Mouse (Mus musculus): ENCODE results near the gene Tmem132c. TPM values are rescaled to one million over a fixed set of nuclear protein-coding genes. Genes with fewer than 3 reads are reported as not detected.

The Tmem132c gene
- polyA plus RNA-seq, 1 experiment from 2014 or later: 3.5 TPM

DNA sequence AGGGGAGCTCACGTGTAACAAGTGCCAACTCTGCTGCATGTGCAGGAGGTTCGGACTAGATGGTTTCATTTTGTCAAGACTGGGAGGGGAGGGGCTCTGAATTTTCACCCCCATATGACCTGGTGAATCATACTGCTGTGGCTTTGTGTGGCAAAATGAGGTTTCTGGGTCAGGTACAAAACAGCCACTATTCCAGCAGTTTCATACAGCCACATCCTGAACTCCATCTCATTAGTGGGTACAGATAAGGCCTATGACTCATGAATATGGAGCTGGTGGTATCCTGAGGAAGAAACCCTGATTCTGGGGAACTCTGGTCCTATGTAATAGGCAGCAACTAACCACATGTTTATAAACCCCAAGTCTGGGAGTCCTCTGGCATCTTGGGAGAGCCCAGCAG, 295.9 kb downstream of the Tmem132c start:
- Histone ChIP-seq H3K9me3 (replicated peaks; ENCODE audit: control insufficient read depth, low read length) (no peaks in the 10 kb centered on the region), H3K4me2 (no peak overlapping the region), H3K4me1 (ENCODE audit: control insufficient read depth, insufficient read depth, low read length) (no peaks in the 10 kb centered on the region), H3K27me3 (ENCODE audit: control insufficient read depth, insufficient read depth, low read length) (no peaks in the 10 kb centered on the region), H3K36me3 (ENCODE audit: control insufficient read depth, insufficient read depth, low read length) (no peaks in the 10 kb centered on the region), H3K4me3 (ENCODE audit: low read depth, low read length) (no peak overlapping the region), H3K9ac (ENCODE audit: low read depth, low read length) (no peak overlapping the region), H3K27ac (ENCODE audit: low read depth, low read length) (no peak overlapping the region)
- no peak for ATAC-seq (replicated peaks; ENCODE audit: insufficient number of reproducible peaks, low FRiP score, low TSS enrichment)
- WGBS (ENCODE audit: insufficient replicate concordance): 85% methylated on average over 2 of the region's 2 CpGs

DNA sequence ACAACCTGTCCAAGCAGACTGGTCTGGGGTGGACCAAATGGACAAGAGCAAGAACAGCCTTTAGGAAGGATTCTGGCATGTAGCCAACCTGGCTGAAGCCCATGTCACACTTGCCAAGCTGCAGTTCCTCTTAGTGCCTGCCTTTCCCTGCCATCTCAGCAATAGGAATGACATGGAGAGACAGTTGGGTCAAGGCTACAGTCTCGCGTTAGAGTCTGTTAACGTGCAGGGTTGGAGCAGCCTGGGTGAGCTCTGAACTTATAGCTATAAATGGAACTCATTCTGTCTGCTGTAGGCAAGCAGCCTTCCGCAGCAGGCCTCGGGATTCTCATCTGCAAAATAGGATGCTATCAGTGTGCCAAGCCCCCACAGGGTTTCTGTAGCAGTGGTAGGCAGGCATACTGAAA, 305.0 kb downstream of the Tmem132c start:
- H3K4me1 ChIP-seq (ENCODE audit: control insufficient read depth, insufficient read depth, low read length): no peaks in the 10 kb centered on the region
- H3K9ac ChIP-seq (ENCODE audit: low read depth, low read length): no peak overlapping the region
- H3K27me3 ChIP-seq (ENCODE audit: control insufficient read depth, insufficient read depth, low read length): no peaks in the 10 kb centered on the region
- H3K36me3 ChIP-seq (ENCODE audit: control insufficient read depth, insufficient read depth, low read length): no peaks in the 10 kb centered on the region
- no peak overlapping the region for H3K4me3 ChIP-seq (ENCODE audit: low read depth, low read length)
- no peak overlapping the region for H3K4me2 ChIP-seq
- 85% methylated on average over 5 of the region's 5 CpGs for WGBS (ENCODE audit: insufficient replicate concordance)
- no peaks in the 10 kb centered on the region for H3K9me3 ChIP-seq (replicated peaks; ENCODE audit: control insufficient read depth, low read length)
- no peak for ATAC-seq (replicated peaks; ENCODE audit: insufficient number of reproducible peaks, low FRiP score, low TSS enrichment)
- H3K27ac ChIP-seq (ENCODE audit: low read depth, low read length): no peak overlapping the region

DNA sequence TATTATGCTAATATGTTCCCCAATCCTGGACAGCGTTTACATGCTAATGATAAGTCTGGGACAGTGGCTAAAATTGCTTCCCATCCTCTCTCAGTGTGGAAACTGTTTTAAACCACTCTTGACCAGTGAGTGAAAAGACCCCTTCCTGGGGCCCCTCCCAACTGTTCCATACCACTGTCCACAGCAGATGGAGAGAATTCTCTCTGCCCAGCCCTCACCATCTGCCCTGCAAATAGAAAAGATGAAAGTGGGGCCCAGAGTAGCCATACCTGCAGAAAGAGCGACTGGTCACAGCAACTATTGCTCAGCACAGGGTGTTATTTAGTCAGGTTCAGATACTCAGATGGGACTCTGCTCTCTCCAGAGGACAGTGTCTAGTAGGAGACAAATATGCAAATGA, 306.5 kb downstream of the Tmem132c start:
- Histone ChIP-seq H3K36me3 (ENCODE audit: control insufficient read depth, insufficient read depth, low read length) (no peaks in the 10 kb centered on the region), H3K9ac (ENCODE audit: low read depth, low read length) (no peak overlapping the region), H3K9me3 (replicated peaks; ENCODE audit: control insufficient read depth, low read length) (no peaks in the 10 kb centered on the region), H3K27me3 (ENCODE audit: control insufficient read depth, insufficient read depth, low read length) (no peaks in the 10 kb centered on the region), H3K27ac (ENCODE audit: low read depth, low read length) (no peak overlapping the region), H3K4me1 (ENCODE audit: control insufficient read depth, insufficient read depth, low read length) (no peaks in the 10 kb centered on the region), H3K4me2 (no peak overlapping the region), H3K4me3 (ENCODE audit: low read depth, low read length) (no peak overlapping the region)
- 84% methylated on average over 2 of the region's 2 CpGs for WGBS (ENCODE audit: insufficient replicate concordance)
- ATAC-seq (replicated peaks; ENCODE audit: insufficient number of reproducible peaks, low FRiP score, low TSS enrichment): no peak

DNA sequence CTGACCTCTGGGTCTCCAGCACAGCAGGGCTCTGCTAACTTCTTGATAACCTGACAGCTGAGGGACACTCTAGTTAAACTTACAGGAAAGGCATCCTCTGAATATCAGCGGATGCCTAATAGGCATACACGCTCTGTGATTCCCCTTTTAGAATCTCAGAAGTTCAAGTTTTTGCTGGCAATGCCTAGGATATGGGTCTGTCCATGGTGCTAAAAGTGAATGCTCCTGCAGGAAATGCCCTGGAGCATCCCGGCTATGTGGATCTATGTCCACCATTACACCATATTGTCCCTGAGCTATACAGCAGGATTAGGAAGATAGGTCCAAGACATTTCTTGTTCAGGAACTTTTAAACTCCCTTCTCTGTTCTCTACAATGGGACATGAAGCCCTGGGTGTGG, 319.5 kb downstream of the Tmem132c start:
- no peak overlapping the region for H3K4me3 ChIP-seq (ENCODE audit: low read depth, low read length)
- H3K27ac ChIP-seq (ENCODE audit: low read depth, low read length): no peak overlapping the region
- H3K9me3 ChIP-seq (replicated peaks; ENCODE audit: control insufficient read depth, low read length): no peaks in the 10 kb centered on the region
- no peak overlapping the region for H3K9ac ChIP-seq (ENCODE audit: low read depth, low read length)
- no peaks in the 10 kb centered on the region for H3K36me3 ChIP-seq (ENCODE audit: control insufficient read depth, insufficient read depth, low read length)
- ATAC-seq (replicated peaks; ENCODE audit: insufficient number of reproducible peaks, low FRiP score, low TSS enrichment): no peak
- no peaks in the 10 kb centered on the region for H3K27me3 ChIP-seq (ENCODE audit: control insufficient read depth, insufficient read depth, low read length)
- H3K4me1 ChIP-seq (ENCODE audit: control insufficient read depth, insufficient read depth, low read length): no peaks in the 10 kb centered on the region
- 68% methylated on average over 3 of the region's 3 CpGs for whole genome bisulfite sequencing (ENCODE audit: insufficient replicate concordance)
- no peak overlapping the region for H3K4me2 ChIP-seq

DNA sequence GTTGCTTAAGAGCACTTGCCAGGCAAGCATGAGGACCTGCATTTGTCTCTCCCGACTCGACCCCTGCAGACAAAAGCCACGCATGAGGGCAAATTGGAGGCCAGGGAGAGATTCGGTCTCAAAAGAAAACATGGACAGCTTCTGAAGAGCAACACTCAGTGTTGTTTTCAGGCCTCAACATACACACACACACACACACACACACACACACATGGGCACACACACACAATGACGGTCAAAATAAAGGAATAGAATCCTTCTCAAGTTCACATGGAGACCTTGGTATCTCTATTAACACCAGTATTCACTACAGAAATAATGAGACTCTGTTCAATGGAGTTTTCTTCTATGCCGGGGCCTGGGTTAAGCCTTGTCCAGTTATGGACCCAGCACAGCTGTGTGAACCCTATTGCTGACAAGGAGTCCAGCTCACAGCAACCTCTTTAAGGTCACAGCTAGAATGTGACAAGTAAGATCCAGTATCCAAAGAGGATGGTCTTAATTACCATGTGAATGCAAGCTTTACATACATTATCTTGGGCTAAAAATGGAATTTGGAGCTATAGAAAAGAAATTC, 325.6 kb downstream of the Tmem132c start:
- Histone ChIP-seq H3K9ac (ENCODE audit: low read depth, low read length) (no peak overlapping the region), H3K9me3 (replicated peaks; ENCODE audit: control insufficient read depth, low read length) (no peaks in the 10 kb centered on the region), H3K27ac (ENCODE audit: low read depth, low read length) (no peak overlapping the region), H3K4me2 (no peak overlapping the region), H3K27me3 (ENCODE audit: control insufficient read depth, insufficient read depth, low read length) (no peaks in the 10 kb centered on the region), H3K4me1 (ENCODE audit: control insufficient read depth, insufficient read depth, low read length) (no peaks in the 10 kb centered on the region), H3K36me3 (ENCODE audit: control insufficient read depth, insufficient read depth, low read length) (no peaks in the 10 kb centered on the region), H3K4me3 (ENCODE audit: low read depth, low read length) (no peak overlapping the region)
- 80% methylated on average over 6 of the region's 6 CpGs for WGBS (ENCODE audit: insufficient replicate concordance)
- ATAC-seq (replicated peaks; ENCODE audit: insufficient number of reproducible peaks, low FRiP score, low TSS enrichment): no peak

DNA sequence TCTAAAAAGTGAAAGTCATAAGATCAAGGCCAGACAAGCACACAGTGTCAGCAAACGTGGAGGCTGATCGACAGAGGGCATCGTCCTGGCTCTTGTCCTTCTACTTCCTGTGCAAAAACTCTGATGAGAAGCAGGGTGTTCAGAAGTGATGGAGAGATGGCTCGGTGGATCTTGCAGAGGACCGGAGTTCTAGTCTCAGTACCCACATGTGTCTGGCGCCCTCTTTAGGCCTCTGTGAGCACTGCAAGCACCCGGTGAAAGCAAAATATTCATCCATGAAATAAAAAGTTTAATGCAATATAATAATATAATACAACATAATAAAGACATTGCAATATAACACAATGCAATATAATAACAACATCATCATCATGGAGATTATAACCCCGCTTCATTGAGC, 335.8 kb downstream of the Tmem132c start:
- Histone ChIP-seq H3K36me3 (ENCODE audit: control insufficient read depth, insufficient read depth, low read length) (no peaks in the 10 kb centered on the region), H3K4me1 (ENCODE audit: control insufficient read depth, insufficient read depth, low read length) (no peaks in the 10 kb centered on the region), H3K27ac (ENCODE audit: low read depth, low read length) (no peak overlapping the region), H3K4me2 (no peak overlapping the region), H3K9me3 (replicated peaks; ENCODE audit: control insufficient read depth, low read length) (no peaks in the 10 kb centered on the region), H3K4me3 (ENCODE audit: low read depth, low read length) (no peak overlapping the region), H3K27me3 (ENCODE audit: control insufficient read depth, insufficient read depth, low read length) (no peaks in the 10 kb centered on the region), H3K9ac (ENCODE audit: low read depth, low read length) (no peak overlapping the region)
- no peak for ATAC-seq (replicated peaks; ENCODE audit: insufficient number of reproducible peaks, low FRiP score, low TSS enrichment)
- WGBS (ENCODE audit: insufficient replicate concordance): 53% methylated on average over 8 of the region's 8 CpGs

DNA sequence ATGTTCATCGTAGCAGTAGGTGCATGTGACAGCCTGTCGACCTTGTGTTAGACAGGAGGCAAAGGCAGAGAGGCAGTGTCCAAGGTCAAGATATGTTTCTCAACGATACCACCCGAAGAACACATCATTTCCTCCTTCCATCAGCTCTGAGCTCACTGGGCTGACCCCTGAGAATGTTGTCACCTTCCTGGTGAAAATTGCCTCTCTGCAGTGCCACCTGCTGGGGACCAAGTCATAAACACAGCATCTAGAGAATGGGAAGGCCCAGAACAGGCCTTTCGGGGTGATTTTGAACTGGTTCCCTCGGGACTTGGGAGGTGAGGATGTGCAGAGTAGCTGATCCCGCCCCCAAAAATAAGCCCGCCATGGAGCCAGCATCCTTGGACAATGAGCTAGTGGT, 342.1 kb downstream of the Tmem132c start:
- Histone ChIP-seq H3K4me3 (ENCODE audit: low read depth, low read length) (no peak overlapping the region), H3K4me2 (no peak overlapping the region), H3K4me1 (ENCODE audit: control insufficient read depth, insufficient read depth, low read length) (no peaks in the 10 kb centered on the region), H3K27ac (ENCODE audit: low read depth, low read length) (no peak overlapping the region), H3K9ac (ENCODE audit: low read depth, low read length) (no peak overlapping the region), H3K9me3 (replicated peaks; ENCODE audit: control insufficient read depth, low read length) (no peaks in the 10 kb centered on the region), H3K36me3 (ENCODE audit: control insufficient read depth, insufficient read depth, low read length) (no peaks in the 10 kb centered on the region), H3K27me3 (ENCODE audit: control insufficient read depth, insufficient read depth, low read length) (no peaks in the 10 kb centered on the region)
- WGBS (ENCODE audit: insufficient replicate concordance): 68% methylated on average over 8 of the region's 8 CpGs
- ATAC-seq (replicated peaks; ENCODE audit: insufficient number of reproducible peaks, low FRiP score, low TSS enrichment): no peak

DNA sequence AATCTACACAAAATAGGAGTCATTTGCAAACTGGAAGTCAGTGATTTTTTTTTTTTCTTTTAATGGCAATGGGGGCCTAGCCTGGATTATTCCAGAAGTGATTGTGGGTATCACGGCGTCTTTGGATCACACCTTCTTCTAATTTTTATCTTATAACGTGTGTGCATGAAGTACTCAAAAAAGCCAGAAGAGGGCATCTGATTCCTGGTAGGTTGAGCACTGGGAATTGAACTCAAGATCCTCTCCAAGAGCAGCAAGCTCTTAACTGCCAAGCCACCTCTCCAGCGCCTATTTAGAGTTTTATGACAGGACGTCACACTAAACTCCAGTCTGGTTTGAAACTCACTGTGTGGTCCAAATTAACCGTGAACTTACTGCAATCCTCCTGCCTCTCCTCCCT, 346.2 kb downstream of the Tmem132c start:
- WGBS (ENCODE audit: insufficient replicate concordance): 71% methylated on average over 6 of the region's 6 CpGs
- H3K4me2 ChIP-seq: no peak overlapping the region
- no peak overlapping the region for H3K4me3 ChIP-seq (ENCODE audit: low read depth, low read length)
- H3K36me3 ChIP-seq (ENCODE audit: control insufficient read depth, insufficient read depth, low read length): no peaks in the 10 kb centered on the region
- H3K27ac ChIP-seq (ENCODE audit: low read depth, low read length): no peak overlapping the region
- no peaks in the 10 kb centered on the region for H3K9me3 ChIP-seq (replicated peaks; ENCODE audit: control insufficient read depth, low read length)
- ATAC-seq (replicated peaks; ENCODE audit: insufficient number of reproducible peaks, low FRiP score, low TSS enrichment): no peak
- H3K27me3 ChIP-seq (ENCODE audit: control insufficient read depth, insufficient read depth, low read length): no peaks in the 10 kb centered on the region
- no peaks in the 10 kb centered on the region for H3K4me1 ChIP-seq (ENCODE audit: control insufficient read depth, insufficient read depth, low read length)
- H3K9ac ChIP-seq (ENCODE audit: low read depth, low read length): no peak overlapping the region

DNA sequence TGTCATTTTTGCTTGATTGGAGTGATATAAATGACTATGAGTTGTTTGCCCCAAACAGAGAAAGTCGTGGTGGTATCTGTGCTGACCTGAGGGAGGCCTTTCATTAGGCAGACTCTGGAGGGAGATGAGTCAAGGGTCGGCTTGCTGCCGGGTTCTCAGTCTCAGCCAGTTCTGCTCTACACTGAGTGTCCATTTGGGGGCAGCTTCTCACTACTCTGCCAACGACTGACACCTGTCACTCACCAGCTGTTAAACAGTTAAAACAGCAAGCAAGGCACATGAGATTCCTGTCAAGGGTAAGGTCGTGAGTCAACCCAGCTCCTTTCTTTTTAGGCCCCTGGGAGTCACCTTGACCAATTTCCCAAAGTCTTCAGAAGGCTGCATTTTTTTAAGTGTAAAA, 350.8 kb downstream of the Tmem132c start:
- Histone ChIP-seq H3K27me3 (ENCODE audit: control insufficient read depth, insufficient read depth, low read length) (no peaks in the 10 kb centered on the region), H3K36me3 (ENCODE audit: control insufficient read depth, insufficient read depth, low read length) (peaks cover 23% of the 10 kb centered on the region), H3K4me1 (ENCODE audit: control insufficient read depth, insufficient read depth, low read length) (no peaks in the 10 kb centered on the region), H3K4me2 (no peak overlapping the region), H3K4me3 (ENCODE audit: low read depth, low read length) (no peak overlapping the region), H3K9ac (ENCODE audit: low read depth, low read length) (no peak overlapping the region), H3K27ac (ENCODE audit: low read depth, low read length) (no peak overlapping the region), H3K9me3 (replicated peaks; ENCODE audit: control insufficient read depth, low read length) (no peaks in the 10 kb centered on the region)
- ATAC-seq (replicated peaks; ENCODE audit: insufficient number of reproducible peaks, low FRiP score, low TSS enrichment): no peak
- 71% methylated on average over 5 of the region's 5 CpGs for WGBS (ENCODE audit: insufficient replicate concordance)
